Mouse (Mus musculus): ENCODE data around the gene Auts2.
"Not testable (repeated sequence)": the region's sequence is repeated elsewhere in the genome, so short reads cannot be mapped to it uniquely, and the experiment has no call there.

Gene Auts2

DNA sequence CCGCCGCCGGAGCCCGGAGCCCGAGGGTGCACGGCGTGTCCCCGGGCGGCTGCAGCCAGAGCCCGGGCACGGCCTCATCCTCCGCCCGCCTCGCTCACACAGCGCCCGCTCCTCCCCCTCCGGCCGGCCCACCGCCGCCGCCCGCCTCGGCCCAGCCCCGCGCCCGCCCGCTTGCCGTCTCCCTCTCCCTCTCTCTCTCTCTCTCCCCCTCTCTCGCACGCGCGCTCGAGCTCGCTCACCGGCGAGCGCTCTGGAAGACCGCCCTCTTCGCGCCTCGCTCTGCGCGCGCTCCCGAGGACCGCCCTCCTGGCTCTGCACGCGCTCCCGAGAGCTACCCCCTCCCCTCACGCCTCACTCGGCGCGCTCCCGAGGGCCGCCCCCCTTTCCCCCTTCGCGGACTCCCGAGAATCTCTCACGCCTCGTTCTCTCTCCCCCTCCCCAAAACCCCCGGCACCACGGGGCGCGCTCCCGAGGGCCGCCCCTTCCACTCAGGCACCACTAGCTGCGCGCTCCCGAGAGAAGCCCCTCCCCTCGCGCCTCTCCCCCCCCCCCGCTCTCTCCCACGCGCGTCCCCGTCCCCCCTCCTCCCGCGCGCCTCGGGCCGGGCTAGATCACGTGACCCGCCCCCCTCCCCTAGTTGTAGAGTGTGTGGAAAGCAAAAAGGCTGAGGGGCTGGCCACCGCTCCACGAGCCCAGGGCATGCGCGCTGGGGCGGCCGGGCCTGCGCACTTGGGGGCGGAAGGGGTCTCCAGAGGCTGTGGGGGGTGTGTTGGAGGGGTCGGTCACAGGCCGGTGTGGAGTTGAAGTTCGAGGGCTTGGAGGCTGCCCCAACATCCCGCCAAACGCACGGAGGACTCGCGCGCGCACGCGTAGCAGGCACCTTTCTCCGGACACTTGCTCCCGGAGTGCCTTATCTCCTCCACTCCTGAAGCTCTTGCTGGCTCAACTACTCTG, at the start of gene Auts2:
Gene Auts2 (minus strand): TSS at position 227 of the 954 bp plus-strand sequence.
- DNase-seq (ENCODE audit: low spot score in 2 of 2): peak in 1 of 2 experiments; percentile 53

DNA sequence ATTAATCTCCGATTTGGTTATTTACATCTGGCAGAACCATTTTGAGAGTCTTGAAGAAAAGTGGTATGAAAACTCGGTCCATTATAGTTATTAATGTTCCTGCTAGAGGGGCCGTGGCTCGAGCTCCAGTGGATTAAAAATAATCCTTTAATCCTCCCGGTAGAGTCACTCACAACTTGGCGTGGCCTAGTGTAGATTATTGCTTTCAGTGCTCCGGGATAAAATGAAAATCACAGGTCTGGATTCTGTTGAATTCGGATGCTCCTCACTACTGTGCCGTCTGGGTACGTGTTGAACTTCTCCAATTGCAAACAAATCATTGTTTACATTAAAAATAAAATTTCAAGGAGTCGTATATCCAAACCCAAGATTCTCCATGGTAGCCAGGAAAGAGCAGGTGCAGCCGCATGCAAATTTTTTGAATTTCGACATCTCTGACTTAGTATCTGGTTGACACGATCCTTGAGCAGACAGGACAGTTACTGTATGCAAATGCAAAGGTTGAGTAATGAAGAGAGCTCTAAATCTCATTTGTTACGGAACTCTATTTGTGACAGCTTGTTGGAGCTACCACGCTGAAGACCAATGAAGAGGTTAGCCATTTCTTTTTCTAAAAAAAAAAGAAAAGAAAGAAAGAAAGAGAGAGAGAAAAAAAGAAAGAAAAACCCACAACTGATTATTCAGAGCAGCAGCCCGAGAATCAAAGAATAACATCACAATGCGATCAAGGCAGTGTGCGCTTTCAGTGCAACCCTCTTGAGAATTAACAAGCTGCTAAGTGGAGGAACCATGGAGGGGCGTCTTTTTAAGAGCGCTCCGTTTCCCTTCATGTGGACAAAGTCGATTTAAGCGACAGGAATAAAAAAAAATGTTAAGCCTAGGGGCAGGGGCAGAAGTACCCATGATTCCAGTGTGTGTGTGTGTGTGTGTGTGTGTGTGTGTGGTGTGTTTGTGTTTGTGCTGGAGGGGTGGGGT, 48.9 kb upstream of the Auts2 start:
- DNase-seq (ENCODE audit: low spot score in 2 of 2): no peak

DNA sequence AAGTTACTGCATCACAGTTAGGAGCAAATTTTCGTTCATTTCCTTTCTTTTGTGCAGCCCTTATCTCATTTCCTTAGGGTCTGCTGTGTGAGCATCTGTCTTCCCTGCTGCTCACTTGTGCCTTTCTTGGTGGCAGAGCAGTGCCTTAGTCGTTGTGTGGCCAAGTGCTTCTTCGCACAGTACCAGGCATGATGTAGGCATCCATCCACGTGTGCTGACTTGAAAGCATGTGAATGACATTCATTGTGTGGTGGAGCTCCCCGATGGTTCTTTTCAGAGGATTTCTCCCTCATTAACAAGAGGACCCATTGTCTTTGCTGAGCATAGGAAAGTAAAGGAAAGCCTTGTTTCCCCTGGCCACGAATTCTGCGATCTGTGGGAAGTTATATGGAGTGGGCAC, 36.6 kb upstream of the Auts2 start:
- DNase-seq (ENCODE audit: low spot score in 2 of 2): no peak

DNA sequence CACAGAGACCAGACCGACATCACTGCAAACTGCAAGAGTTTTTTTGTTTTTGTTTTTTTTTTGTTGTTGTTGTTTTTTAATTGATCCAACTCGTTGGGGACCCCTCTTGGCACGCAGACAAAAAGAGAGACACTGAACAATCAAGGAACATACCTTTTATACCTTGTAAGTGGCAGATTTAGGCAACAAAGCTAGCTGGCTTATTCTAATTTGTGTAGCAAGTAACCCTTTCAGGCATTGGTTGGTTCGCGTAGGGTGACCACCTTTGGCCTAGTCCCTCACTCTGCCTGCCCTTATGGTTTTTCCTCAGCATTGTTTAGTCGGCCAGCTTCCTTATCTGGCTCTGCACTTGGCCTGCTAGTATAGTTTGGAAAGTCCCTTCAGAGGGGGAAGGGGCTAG, 17.6 kb upstream of the Auts2 start:
- DNase-seq (ENCODE audit: low spot score in 2 of 2): not testable (repeated sequence)

DNA sequence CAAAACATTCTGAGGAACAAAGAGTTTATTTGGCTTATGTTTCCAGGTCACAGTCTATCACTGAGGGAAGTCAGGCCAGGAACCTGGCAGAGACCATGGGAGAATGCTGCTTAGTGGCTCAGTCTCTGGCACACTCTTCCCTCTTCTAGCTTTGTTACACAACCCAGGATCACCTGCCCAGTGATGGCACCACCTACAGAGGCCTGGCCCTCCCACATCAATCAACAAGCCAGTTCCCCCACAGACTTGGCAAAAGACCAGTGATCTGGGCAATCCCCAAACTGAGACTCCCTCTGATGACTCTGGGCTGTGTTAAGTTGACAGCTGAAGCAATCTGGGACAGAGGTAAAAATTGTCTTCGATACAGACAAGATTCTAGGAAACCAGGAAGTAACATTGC, 2.6 kb upstream of the Auts2 start:
- no peak for DNase-seq (ENCODE audit: low spot score in 2 of 2)

DNA sequence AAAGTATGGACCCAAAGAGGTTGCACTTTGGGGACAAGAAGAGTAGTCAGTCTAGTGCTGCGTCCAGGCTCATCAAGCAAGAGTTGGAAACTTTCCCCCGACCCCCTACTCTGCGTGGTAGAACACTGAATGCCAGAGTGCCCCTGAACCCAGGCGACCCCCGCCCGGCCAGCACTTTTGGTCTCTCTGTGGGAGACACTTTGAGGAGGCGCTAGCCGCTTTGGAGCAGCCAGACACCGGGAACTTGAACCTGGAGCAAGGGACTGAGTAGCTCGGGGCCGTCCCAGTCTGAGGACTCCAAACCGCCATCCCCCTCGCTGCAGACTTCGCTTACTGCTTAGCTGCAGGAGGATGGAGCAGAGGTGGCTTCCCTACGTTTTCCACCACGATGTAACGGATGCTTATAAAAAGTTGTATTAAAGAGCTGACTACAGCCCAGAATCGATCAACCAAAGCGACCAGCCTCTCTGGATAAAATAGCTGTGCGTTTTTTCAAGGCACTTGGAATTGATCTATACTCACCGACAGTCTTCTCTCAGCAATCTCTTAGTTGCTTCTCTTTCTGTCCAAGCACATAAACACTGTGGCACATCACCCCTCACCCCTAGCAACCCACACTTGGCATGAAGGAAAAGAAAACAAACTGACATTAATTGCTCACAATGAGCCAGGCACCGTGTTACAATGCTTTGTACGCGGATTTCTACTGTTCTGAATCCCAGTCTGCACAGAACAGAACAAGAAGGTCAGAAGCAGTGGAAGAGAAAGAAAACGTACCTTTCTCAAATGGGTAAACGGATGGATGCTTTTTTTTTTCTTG, 1.2 kb upstream of the Auts2 start:
- DNase-seq (ENCODE audit: low spot score in 2 of 2): no peak

DNA sequence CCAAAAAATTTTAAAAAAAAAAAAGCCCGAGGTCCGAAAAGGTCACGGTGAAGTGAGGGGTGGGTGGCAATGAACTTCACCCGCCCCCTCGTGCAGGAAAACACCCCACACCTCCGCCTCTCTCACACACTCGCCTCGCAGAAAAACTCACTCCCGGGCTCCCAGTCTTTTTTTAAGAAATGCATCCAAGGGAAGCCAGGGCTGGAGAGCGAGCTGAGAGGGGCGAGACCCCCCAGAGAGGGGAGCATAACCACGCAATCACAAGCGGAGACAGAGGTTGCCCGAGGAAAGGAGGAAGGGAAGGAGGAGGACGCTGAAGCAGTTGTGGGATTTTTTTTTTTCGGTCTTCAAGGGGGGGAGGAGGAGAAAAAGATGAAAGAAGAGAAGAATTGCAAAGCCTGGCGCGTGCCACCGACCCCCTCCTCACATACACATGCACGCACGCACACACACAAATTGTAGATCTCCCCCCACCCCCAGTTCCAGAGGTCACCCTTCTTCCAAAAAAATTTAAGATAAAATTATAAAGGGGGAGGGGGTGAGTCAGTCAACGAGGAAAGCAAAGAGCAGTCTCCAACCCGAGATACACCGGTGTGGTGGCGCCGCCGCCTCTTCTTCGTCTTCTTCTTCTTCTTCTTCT, 643 bp downstream of the Auts2 start:
- DNase-seq (ENCODE audit: low spot score in 2 of 2): no peak

DNA sequence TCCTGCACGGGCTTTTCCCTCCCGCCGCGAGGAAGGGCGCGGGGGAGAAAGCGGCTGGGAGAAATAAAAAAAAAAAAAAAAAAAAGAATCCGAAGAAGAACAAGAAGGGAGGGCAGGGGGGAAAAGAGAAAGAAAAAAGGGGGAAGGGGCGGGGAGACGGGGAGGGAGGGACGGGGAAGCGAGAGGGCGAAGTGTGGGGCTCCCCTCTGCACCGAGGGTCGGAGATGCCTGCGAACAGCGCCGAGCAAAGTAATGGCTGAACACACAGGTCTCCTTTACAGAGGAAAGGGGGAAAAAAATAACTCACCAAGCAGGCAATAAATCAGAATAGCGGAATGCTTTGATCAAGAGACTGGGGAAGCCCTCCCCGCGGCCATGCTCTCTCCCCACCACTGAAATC, 1.2 kb downstream of the Auts2 start:
- no peak for DNase-seq (ENCODE audit: low spot score in 2 of 2)

DNA sequence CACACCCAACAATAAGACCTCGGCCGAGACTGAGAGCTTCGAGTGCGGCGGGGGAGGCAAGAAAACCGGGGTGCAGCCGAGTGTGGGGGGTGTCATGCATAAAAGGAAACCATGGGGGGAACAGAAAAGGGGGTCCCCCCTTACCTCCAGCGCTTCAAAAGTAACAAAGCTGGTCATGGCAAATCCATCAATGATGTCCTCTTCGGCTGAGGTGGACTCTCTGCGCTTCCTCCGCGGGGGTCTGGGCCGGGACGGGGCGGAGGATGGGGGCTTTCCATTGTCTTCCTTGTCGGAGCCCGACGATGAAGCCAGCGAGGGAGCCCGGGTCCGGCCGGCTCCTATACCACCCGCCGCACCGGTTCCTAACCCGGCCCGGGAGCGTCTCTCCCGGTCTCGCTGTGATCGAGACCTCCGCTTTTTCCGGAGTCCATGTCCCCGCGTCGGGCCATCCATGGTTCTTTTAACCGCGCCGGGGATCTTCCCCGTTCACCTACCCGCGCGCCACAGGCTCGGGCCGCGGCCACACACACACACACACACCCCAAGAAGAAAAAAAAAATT, 1.7 kb downstream of the Auts2 start:
- peak in 1 of 2 experiments; percentile 13 for DNase-seq (ENCODE audit: low spot score in 2 of 2)

DNA sequence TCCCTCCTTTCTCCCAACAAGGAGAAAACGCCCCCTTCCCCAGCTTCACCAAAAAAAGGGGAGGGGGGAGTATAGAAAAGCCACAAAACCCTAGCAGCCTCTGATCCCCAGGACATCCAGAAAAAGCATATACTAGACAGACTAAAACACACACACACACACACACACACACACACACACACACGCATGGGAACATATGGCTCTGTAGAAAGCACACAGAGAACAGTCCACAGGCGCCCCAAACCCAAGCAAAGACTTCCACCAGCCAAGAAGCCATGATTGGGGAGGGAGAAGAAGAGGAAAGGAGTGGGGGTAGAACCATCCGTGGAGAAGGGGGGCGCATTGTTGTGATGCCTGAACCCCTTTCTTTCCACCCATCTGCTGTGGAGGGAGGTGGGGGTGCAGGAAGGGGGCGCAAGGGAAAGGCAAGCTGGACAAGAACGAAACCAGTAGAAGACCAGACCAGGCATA, 2.3 kb downstream of the Auts2 start:
- DNase-seq (ENCODE audit: low spot score in 2 of 2): no peak

DNA sequence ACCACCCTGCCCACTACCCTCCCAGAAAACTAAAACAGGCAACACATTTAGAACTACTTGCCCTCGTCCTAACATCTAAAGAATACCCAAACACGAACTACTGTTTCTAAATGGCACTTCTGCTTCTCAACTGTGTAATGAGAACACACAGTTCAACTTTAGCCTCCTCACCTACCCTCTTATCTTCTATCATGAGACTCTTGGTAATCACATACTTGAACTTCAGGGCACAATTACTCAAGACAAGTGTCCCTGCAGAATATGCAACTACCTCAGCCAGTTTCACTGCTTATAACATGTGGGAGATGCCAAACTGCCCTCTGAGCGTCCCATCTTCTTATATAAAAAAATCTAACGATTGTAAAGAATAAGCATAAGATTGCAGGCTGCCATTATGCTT, 5.7 kb downstream of the Auts2 start:
- no peak for DNase-seq (ENCODE audit: low spot score in 2 of 2)

DNA sequence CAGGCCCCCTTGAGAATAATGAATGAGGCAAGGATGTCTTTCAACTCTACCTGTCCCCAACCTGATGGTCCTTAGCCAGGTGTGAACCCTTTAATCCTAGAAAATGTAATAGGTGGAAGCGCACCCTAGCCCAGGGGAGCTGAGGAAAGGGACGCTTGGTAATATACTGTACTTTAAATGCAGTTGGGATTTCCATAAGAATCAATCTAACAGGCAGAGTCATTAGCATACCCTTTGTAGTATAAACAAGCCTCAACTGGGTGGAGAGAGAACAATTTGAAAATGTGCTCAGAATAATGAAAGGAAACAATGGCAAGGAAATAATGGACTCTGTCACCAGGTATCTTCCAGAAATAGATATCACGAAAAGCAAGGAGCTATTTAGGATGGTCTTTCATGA, 16.7 kb downstream of the Auts2 start:
- no peak for DNase-seq (ENCODE audit: low spot score in 2 of 2)

DNA sequence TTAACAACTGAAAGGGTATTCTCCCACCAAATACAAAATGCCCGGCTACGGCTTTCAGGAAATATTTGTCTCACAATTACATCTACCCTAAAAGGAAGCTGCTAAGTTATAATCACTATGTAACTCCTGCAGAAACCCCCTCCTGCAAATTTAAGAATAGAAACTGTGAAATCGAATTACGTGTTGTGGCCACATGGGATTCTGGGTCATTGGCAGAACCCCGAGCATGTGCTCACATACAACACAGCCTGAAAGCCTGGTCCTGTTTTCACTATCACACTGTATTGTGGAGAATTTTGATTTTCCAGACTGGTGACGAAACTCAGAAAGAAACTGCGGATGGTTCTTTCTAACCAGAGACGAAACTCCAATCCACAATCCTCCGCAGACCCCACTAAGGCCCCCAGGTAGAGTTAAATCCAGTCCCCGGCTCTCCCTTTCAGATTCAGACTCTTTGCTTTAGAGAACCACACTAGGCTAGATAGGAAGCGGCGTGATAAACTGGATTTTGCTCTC, 21.7 kb downstream of the Auts2 start:
- DNase-seq (ENCODE audit: low spot score in 2 of 2): no peak

DNA sequence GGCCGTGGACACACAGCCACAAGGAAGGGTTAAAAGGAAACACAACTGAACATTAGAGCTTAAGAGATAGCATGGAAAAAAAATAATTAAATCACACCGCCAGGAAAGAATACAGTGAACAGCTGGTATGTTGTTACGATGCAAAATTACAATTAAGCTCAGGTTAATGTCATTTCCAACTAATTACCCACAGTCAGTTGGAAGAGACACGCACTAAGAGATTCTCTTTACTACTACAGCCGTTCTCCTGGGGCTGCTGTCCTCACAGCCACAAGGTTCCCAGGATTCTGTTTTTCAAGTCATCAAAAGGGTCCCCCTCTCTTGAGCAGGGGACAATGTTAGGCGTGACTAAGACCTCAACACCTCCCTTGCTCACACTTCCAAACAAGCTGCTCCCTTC, 25.3 kb downstream of the Auts2 start:
- no peak for DNase-seq (ENCODE audit: low spot score in 2 of 2)

DNA sequence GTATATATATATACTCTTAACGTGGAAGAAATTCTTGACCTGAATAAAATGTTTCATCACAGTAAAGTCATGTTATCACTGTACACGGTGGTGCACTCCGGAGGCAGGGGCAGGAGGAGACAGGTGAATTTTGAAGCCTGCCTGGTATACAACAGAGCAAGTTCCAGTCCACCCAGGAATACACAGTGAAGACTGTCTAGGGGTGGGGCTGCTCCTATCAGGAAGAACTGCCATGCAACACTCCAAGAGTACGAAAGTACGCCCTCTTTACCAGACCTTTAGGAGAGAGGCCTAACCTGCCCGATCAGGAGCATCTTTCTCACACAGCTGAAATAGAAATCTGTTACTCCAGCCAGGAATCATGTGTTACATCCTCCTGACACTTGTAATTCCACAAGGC, 28.6 kb downstream of the Auts2 start:
- no peak for DNase-seq (ENCODE audit: low spot score in 2 of 2)

DNA sequence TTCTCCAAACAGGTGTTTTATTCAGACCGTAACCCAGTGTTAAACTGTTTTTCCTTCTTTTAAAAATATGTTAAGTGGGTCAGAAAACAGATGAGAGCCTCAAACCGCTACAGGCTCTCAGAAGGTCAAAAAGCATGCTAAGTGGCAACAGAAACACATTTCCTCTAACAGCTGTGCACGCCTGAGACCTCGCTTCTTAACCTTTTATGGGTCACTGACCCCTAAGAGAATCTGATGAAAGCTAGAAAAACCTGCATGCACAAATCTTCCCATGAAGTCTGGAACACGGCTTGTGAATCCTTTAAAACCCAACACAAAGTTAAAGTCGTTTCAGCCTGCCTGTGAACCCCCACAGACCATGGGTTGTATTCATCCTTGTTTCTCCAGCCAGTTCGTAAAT, 29.9 kb downstream of the Auts2 start:
- no peak for DNase-seq (ENCODE audit: low spot score in 2 of 2)

DNA sequence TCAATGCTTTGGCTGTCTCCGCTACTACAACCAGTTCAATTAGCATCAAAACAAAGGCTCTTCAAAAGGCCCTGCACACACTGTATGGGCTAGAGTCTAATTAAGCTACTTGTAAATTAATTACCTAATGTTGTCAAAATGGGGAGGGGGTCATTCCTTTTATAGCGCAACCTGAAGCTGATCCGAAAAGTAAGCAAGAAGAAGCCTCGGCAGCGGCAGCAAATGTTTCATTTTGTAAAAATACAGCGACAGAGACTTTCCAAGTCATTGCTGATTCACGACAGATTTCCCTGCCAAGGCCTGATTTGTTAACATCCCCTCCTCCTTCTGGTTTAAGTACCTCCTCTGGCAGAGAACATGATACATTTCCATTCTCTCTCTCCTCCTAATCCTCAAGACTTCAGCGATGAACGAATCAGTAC, 33.7 kb downstream of the Auts2 start:
- DNase-seq (ENCODE audit: low spot score in 2 of 2): no peak

DNA sequence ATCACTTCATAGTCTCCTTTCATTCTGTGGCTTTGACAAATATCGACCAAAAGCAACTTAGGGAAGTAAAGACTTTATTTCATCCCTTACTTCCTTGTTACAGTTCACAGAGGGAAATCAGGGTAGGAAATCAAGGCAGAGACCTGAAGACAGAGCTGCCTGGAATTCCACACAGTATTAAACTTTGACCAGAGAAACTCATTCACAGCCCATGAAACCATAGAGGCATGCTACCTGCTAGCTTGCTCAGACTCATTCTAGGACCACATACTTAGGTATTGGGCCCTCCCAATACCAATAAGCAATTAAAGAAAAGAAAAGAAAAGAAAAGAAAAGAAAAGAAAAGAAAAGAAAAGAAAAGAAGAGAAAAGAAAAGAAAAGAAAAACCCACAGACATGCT, 38.3 kb downstream of the Auts2 start:
- no peak for DNase-seq (ENCODE audit: low spot score in 2 of 2)

DNA sequence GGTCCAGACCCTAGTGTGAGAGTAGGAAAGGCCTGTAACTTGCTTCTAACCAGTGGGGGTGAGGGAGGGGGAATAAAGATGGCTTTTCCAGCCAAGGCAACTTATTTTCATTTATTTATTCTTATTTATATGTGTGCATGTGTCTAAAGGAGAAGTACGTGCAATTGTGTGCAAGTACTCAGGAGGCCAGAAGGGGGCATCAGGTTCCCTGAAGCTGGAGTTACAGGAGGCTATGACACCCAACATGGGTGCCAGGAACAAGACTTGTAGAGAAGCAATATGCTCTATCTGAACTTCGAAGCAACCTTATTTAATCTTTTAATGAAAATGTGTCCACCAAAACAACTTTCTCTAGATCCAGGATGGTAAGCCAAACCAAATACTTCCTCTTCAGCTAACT, 39.7 kb downstream of the Auts2 start:
- DNase-seq (ENCODE audit: low spot score in 2 of 2): no peak

DNA sequence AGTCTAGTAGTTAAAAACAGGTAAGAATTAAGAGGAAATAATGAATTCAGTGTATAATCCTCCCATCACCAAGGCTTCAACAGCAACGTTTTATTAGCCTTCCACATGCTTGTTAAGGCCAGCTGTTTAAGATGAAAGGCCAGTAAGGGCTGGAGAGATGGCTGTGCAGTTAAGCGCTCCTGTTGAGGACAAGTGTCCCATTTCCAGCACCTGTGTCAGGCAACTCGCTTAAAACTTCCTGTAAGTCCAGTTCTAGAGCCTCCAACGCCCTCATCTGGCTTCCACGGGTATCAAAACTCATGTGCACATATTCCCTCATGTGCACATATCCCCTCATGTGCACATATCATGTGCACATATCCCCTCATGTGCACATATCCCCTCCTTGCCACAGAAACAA, 41.1 kb downstream of the Auts2 start:
- no peak for DNase-seq (ENCODE audit: low spot score in 2 of 2)
